Mouse (Mus musculus): ENCODE measurements around the gene Lbp. TPM values are rescaled to one million over a fixed set of nuclear protein-coding genes. Genes with fewer than 3 reads are reported as not detected.

Lbp gene
- total RNA-seq, 2 experiments from 2014 or later = 7.1 to 40.7 TPM

DNA sequence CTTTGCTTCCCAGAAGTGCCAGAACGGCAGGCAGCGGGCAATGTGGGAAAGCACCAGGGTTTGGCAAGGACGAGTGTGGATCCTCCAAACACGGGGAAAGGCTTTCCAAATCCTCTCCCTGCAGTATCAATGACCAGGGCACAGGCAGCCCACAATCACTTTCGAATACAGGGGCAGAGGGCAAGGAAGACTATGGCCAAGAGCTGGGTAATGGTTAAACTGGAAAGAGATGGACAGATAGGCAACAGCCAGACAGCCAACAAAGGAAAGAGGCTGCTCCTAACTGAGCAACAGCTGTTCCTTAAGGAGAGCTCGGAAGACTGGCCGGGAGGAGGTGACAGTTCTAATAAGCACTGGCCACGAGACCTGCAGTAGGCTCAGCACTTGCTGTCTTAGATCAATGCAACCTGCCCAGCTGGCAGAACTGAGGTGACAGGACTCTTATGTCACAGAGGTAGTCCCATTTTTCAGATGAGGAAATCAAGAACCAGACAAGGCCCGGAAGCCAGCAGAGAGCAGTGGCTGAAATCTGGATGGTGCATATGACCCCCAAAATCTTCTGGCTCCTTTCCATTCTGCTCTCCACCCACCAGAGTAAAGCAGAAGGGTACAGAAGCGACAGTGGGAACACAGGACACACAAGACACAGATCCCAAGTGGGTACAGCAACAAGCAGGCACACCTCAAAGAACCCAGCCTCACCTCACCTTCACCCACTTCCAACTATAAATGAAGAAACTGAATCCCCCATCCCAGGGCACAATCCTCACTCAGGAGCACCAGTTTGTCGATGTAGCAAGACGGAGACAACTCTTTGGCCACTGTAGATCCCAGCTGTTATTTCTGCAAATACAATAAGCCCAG lies 53.7 kb downstream of the Lbp start:
- ATAC-seq (replicated peaks; ENCODE audit: low FRiP score, poor library complexity, severe bottlenecking) = no peak

DNA sequence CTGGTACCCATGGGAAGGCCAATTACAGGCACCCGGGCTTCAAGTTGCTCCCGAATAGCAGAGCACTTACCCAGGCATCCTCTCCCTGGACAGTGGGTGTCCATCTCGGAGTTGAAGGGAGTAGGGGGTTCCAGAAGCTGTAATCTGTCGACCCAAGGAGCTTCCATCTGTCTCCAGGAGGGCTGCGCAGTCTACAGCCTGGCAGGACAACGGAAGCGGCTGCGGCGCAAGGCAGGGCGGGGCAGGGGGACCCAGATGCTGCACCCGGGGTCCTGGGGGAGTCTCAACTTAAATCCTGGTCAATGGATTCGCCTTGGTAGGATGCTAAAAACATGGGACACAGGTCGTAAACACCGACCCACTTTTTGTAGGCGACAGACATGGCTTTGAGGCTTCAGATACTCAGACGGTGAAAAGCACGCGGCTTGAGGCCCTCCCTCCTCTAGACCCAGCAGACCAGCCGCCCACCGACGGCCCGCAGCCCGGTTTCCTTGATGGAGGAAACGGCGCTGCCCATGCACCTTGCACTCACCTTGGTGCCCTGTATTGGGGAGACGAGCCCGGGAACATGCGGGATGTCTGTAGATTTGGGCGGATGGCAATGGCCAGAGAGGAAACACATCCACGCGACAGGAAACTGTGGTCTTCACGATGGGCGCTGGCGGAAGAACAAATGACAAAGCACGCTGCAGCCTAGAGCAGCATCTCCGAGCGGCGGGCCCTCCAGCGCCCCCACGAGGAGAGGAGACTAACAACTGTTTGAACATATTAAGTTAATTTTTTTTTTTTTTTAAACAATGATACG lies 54.8 kb downstream of the Lbp start:
- ATAC-seq (replicated peaks; ENCODE audit: low FRiP score, poor library complexity, severe bottlenecking) = peak; percentile 87

DNA sequence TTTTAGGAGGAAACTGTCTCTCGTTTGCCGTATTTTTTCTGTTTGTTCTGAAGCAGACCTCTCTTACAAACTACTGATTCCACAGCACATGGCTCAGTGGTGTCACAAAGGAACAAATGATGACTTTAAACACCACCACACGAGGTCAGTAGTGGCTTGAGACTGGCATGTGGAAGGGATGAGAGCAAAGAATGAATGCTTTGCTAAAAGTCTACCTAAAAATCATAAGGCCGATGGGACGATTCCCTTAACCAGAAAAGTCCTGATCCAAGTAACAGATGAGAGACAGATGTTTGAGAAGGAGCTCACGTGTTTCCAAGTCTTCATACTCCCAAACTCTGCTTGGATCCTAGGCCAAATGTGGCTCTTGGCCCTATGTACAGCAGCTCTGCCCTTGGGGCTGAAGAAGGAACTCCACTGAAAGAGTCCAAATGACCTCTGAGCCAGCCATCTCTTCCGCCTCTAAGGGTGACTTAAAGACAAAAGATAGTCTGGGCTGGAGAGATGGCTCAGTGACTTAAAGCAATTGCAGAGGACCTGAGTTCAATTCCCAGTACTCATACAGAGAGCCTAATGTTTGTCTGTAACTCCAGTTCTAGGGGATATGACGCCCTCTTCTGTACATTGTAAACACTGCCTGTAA lies 55.5 kb downstream of the Lbp start:
- peak; percentile 27 for ATAC-seq (replicated peaks; ENCODE audit: low FRiP score, poor library complexity, severe bottlenecking)

DNA sequence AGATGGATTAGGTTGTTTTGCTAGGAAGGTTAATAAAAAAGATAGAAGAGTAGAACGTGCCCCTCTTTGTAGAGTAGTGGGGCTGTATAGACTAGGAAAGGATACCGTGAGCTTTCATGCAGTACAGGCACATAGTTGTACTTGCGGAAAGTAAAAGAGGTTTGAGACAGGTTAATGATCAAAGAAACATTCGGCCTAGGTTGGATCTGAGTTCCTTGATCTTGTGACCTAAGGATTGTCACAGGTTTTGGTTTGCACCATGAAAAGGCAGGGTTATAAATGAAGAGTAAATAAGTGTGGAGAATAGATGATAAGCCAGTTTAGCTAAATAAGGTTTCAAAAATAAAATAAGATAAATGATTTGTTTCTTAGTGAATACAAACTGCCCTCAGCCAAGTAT lies 57.9 kb downstream of the Lbp start:
- no peak for ATAC-seq (replicated peaks; ENCODE audit: low FRiP score, poor library complexity, severe bottlenecking)

DNA sequence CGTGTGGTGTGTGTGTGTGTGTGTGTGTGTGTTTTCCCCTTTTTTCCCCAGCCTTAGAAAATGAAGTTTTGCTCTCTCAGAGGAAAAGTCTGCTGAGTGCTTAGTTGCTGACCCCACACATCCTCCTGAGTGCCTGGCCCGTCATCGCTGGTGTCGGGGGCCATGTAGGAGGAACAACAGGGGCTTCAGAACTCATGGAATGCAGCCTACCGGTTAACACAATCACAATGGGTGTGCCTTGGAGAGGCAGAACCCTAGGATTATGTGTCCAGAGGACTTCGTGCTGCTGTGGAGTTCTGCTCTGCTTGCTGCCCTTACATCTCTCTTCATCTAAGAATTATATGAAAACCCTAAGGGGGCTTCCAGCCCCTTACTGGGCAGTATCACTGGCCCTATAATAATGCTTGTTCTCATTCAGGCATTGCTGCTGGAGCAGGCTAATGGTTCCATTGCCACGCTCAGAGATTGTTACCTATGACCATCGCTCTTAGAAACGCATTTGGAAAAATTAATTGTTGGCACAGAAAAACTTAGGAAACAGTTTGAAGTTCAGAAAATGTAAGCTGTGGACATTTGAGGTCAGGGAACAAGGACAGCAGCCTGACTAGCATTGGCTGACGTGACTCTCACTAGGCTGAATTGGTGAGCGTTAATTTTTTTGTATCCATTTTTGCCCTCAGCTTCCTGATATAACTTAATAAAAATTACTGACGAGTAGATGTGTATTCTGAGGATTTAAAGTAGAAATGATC lies 59.0 kb downstream of the Lbp start:
- no peak for ATAC-seq (replicated peaks; ENCODE audit: low FRiP score, poor library complexity, severe bottlenecking)

DNA sequence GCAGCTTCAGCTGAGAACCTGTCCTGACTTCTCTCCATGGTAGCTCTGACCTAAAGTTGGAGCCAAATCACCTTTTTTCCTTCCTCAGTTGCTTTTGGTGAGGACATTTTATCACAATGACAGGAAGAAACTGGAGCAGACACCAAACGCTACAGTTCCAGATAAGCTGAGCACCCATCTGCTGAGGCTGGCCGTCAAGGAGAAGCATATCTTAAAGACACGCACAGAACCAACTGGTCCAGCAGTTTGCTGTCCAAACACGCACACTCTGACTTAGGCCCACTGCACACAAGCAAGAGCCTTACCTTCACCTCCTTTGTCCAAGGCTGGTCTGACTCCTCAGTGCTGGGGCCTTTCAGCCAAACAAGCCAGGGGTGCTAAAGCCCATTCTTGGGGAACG lies 61.4 kb downstream of the Lbp start:
- ATAC-seq (replicated peaks; ENCODE audit: low FRiP score, poor library complexity, severe bottlenecking) = no peak

DNA sequence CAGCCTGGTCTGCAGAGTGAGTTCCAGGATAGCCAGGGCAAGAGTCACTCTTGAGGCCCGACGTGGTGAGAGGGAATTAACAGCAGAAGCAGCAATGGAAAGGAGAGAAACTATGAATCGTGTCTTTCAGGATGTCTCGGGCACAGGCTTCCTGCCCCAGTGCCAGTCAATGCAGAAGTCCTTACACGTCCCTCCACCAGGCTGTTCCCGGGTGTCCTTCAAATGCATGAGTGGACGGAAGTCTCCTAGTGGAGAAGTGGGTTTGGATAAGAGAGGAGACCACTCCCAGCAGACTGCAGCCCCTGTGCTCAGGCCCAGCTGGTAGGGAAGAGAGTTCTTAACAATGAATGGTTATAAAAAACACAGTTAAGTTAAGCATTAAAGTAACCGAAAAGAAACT lies 62.0 kb downstream of the Lbp start:
- no peak for ATAC-seq (replicated peaks; ENCODE audit: low FRiP score, poor library complexity, severe bottlenecking)

DNA sequence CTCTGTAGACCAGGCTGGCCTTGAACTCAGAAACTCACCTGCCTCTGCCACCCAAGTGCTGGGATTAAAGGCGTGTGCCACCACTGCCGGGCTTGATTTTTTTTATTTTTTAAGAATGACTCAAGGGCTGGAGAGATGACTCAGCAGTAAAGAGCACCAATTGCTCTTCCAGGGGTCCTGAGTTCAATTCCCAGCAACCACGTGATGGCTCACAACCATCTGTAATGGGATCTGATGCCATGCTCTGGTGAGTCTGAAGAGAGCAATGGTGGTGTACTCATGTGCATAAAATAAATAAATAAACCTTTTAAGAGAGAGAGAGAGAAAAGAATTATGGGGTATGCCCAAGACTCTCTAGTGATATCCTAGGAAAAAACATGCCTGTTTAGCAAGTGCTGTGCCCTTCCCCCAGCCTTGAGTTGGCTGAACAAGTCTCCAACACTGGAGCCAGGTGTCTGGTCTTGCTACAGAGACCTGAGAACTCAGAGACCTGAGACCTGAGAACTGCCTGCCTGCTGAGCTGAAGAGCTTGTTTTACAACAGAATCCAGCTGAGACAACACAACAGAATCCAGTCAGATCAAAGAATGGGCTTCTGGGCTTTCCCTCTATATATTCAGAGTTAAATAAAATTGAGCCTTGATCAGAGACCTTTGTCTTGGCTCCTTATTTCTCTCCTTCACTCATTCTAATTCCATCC lies 63.3 kb downstream of the Lbp start:
- no peak for ATAC-seq (replicated peaks; ENCODE audit: low FRiP score, poor library complexity, severe bottlenecking)

DNA sequence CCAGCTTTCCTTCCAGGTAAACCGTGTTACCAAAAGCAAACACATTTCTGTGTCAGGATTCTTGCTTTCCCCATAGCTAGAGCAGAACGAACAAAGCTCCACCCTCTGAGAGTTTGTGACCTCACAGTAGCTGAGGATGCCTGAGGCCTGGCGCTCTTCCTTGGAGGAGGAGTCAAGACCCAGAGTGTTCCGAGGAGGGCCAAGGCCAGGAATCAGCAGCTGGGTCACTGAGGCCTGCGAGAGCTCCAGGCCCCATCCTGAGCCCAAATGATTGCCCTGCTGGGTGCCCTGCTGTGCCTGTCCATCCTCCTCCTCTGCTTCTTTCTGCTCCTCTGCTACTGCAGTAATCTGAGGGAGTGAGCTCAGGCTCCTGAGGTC lies 63.9 kb downstream of the Lbp start:
- ATAC-seq (replicated peaks; ENCODE audit: low FRiP score, poor library complexity, severe bottlenecking) = no peak

DNA sequence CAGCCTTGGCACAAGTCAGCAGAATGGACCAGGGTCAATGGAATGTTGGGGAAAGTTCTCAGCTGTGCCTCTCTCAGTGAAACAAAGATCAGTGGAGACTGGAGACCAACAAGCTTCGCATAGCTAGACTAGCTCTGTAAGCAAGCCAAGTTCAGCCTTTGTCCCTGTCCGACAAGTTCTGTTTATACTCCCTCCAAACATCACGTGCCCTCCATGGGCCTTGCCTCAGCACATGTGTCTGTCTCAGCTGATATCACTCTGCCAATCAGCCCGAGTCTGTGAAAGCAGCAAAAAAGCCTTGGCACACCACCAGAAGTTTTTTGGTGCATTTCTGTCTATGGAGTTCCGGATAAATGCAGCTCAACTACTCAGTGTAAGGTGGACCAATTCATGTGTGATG lies 66.8 kb downstream of the Lbp start:
- no peak for ATAC-seq (replicated peaks; ENCODE audit: low FRiP score, poor library complexity, severe bottlenecking)

DNA sequence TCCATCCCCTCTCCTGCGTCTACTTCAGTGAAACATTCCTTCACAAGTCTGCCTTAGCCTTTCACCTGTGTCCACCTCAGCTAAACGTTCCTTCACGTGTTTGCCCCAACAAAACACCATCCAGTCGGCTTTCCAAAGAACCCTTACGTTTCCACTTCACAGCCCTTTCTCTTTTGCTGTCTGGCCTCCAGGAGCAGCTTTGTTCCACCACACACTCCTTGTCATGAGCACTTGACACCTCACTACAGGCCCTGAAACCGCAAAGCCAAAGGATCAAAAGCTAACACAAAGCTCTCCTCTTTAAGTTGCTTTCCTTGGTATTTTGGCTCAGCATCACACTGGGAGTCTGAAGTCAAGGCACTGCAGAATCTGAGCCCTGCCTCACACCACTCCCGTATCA lies 67.2 kb downstream of the Lbp start:
- ATAC-seq (replicated peaks; ENCODE audit: low FRiP score, poor library complexity, severe bottlenecking) = no peak

DNA sequence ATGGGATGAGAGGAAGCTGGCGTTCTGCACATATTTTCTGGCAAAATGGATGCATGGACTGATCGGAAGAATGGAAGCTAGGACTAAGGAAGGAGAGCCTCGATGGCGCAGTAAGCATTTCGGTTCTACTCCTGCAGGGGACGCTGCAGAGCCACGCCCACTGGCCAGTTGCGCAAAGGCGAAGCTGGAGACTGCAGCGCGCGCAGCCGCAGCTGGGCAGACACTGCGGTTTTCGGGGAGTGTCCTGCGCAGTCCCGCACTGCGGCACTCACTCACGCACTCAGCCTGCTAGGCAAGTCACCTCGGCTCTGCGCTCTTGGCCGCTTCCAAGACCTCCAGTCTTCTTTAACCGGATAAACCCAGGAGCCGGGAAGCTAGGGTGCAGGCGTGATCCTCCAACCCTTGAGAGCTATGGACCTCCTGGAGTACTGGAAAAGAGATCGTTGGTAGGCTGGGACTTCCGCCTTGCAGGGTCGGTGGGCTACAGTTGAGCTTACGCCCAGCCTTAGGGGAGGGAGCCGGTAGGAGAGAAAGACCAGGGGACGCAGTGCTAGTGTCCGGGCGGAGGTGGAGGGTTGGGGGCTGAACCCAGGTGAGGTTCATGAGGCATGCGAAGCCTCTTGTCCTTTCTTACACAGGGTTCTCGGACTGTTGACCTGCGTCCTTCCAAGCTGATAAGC lies 69.3 kb downstream of the Lbp start, which contains the start of gene Snhg11:
Gene Snhg11, plus strand, starts transcription at position 196 of the 680 bp plus-strand sequence.
- no peak for ATAC-seq (replicated peaks; ENCODE audit: low FRiP score, poor library complexity, severe bottlenecking)

DNA sequence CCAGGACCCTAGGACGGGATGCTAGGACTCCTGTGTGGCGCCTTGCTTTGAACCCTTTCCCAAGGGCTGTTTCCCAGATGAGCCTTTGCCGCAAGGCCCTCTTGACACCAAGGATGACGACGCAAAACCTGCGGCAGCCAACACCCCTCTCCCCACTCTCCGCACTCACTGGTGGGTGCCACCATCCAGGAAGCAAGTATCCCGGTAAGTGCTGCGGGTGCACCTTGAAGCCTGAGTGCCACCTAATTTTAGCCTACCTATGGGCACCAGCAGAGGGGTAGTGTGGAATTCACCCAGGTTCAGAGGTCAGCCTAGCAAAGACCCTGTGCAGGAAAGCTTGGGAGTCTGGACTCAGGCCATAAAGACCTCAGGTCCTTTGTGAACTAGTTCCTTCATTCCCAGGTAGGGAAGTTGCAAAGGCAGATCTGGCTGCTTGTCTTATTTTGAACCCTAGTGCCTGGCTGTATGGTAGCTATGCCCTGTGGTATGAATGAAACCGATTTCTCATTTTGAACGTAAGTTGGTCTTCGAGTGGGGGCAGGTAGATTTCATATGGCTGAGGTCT lies 69.9 kb downstream of the Lbp start:
- no peak for ATAC-seq (replicated peaks; ENCODE audit: low FRiP score, poor library complexity, severe bottlenecking)

DNA sequence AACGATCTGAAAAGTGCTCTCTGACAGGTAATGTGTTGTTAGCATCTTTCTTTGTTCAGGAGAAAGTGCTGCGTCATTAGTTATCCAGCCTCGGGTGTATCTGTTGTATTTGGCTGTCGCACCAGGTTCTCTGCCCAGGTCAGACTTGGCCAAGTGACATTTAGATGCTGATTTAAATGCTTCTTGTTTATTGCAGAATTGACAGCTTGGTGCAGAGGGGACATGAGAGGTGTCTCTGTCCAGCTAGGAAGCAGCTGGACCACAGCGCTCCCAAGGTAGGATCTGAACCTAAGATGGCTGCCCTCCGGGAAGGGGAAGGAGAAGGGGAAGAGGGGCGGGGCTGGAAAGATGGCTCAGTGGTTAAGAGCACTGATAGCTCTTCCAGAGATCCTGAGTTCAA lies 70.5 kb downstream of the Lbp start:
- ATAC-seq (replicated peaks; ENCODE audit: low FRiP score, poor library complexity, severe bottlenecking) = no peak

DNA sequence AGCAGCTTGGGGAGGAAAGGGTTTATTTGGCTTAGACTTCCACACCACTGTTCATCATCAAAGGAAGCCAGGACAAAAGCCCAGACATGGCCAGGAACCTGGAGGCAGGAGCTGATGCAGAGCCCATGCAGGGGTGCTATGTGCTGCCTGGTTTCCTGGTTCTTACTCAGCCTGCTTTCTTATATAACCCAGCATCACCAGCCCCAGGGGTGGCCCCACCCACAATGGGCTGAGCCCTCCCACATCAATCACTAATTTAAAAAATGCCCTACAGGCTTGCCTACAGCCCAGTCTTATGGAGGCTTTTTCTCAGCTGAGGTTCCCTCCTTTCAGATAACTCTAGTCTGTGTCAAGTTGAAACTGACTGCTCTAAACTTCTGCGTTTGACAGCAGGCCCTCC lies 71.5 kb downstream of the Lbp start:
- ATAC-seq (replicated peaks; ENCODE audit: low FRiP score, poor library complexity, severe bottlenecking) = no peak

DNA sequence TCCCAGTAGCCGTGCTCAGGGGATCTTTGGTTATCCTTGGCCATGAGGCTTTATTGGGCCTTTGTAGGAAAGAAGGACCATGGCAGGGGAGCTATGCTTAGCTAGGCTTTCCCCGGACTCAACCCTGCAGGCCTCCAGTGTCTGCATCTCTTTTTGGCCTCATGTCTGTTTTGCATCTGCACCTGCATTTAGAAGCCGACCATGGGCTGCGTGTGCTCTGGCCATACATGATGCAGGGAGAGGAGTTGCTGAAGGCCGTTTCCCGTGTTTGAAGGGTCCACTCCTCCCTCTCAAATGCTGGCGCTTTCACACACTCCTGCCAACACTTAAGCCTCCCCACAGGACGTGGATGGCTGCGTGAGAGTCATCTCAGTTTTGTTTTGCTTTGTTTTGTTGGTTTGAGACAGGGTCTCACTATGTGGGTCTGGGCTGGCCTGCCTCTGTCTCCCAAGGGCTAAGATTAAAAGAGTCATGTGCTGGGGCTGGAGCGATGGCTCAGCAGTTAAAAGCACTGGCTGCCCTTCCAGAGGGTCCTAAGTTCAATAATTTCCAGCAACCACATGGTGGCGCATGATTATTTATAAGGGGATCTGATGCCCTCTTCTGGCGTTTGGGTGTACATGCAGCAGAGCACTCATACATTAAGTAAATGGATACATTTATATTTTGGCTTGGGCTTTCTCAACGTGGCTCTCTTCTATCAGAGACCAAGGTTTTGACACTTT lies 73.2 kb downstream of the Lbp start:
- peak; percentile 65; the same call in 1 of the 2 replicates for ATAC-seq (replicated peaks; ENCODE audit: low FRiP score, poor library complexity, severe bottlenecking)
